Mouse (Mus musculus): Measurements from ENCODE around the gene Prlh. TPM values are rescaled to one million over a fixed set of nuclear protein-coding genes. Genes with fewer than 3 reads are reported as not detected.
A peak's percentile ranks its signal among the peaks of the same experiment; 100 is the strongest.

Gene Prlh
- total RNA-seq (2021): not detected
- long read RNA-seq, experiment 1: 0 reads
- long read RNA-seq, experiment 2: 0 reads

- DNase-seq (ENCODE audit: low spot score in 2 of 2): no peak
These were observed at the start of gene Prlh for GRCm38 (mm10) chr1:90952808-90953207. Gene Prlh (plus strand): TSS chr1:90953108.

- DNase-seq (ENCODE audit: low spot score in 2 of 2): no peak
These were observed 49.5 kb upstream of the Prlh start for GRCm38 (mm10) chr1:90903211-90903945.

GRCm38 (mm10) chr1:90903971-90904458 lies 48.9 kb upstream of the Prlh start:
- peak; percentile 77 to 83 for DNase-seq (ENCODE audit: low spot score in 2 of 2)

- no peak for DNase-seq (ENCODE audit: low spot score in 2 of 2)
These were observed 48.0 kb upstream of the Prlh start for GRCm38 (mm10) chr1:90904729-90905404.

GRCm38 (mm10) chr1:90906357-90906756 lies 46.6 kb upstream of the Prlh start:
- DNase-seq (ENCODE audit: low spot score in 2 of 2): peak; percentile 45 to 48

- DNase-seq (ENCODE audit: low spot score in 2 of 2): no peak
These were observed 43.7 kb upstream of the Prlh start for GRCm38 (mm10) chr1:90909161-90909560.

GRCm38 (mm10) chr1:90909631-90910152 lies 43.2 kb upstream of the Prlh start:
- DNase-seq (ENCODE audit: low spot score in 2 of 2): no peak

GRCm38 (mm10) chr1:90913231-90913630 lies 39.7 kb upstream of the Prlh start:
- no peak for DNase-seq (ENCODE audit: low spot score in 2 of 2)

GRCm38 (mm10) chr1:90914948-90915569 lies 37.8 kb upstream of the Prlh start, which contains the start of gene Mlph:
Gene Mlph (plus strand): TSS chr1:90915085.
- no peak for DNase-seq (ENCODE audit: low spot score in 2 of 2)

- no peak for DNase-seq (ENCODE audit: low spot score in 2 of 2)
These were observed 35.4 kb upstream of the Prlh start for GRCm38 (mm10) chr1:90917509-90917908.

GRCm38 (mm10) chr1:90921687-90922086 lies 31.2 kb upstream of the Prlh start:
- no peak for DNase-seq (ENCODE audit: low spot score in 2 of 2)

- no peak for DNase-seq (ENCODE audit: low spot score in 2 of 2)
These were observed 26.9 kb upstream of the Prlh start for GRCm38 (mm10) chr1:90926030-90926429.

GRCm38 (mm10) chr1:90927308-90927707 lies 25.6 kb upstream of the Prlh start:
- DNase-seq (ENCODE audit: low spot score in 2 of 2): no peak

- no peak for DNase-seq (ENCODE audit: low spot score in 2 of 2)
These were observed 24.9 kb upstream of the Prlh start for GRCm38 (mm10) chr1:90927929-90928574.

- peak; percentile 85 to 87 for DNase-seq (ENCODE audit: low spot score in 2 of 2)
These were observed 24.4 kb upstream of the Prlh start for GRCm38 (mm10) chr1:90928575-90928934.

- DNase-seq (ENCODE audit: low spot score in 2 of 2): no peak
These were observed 19.9 kb upstream of the Prlh start for GRCm38 (mm10) chr1:90933001-90933400.

- no peak for DNase-seq (ENCODE audit: low spot score in 2 of 2)
These were observed 15.9 kb upstream of the Prlh start for GRCm38 (mm10) chr1:90936990-90937389.

GRCm38 (mm10) chr1:90939980-90940379 lies 12.9 kb upstream of the Prlh start:
- DNase-seq (ENCODE audit: low spot score in 2 of 2): no peak

- DNase-seq (ENCODE audit: low spot score in 2 of 2): no peak
These were observed 7.7 kb upstream of the Prlh start for GRCm38 (mm10) chr1:90945171-90945570.

- DNase-seq (ENCODE audit: low spot score in 2 of 2): no peak
These were observed 5.7 kb upstream of the Prlh start for GRCm38 (mm10) chr1:90947252-90947651.

- DNase-seq (ENCODE audit: low spot score in 2 of 2): no peak
These were observed 3.6 kb upstream of the Prlh start for GRCm38 (mm10) chr1:90949309-90949708.
